Mouse (Mus musculus): ENCODE results near the gene Rora.

Gene Rora

GRCm38 (mm10) chr9:68688151-68688550, 34.6 kb downstream of the Rora start:
- no peak for DNase-seq (ENCODE audit: low spot score in 2 of 2)

DNA sequence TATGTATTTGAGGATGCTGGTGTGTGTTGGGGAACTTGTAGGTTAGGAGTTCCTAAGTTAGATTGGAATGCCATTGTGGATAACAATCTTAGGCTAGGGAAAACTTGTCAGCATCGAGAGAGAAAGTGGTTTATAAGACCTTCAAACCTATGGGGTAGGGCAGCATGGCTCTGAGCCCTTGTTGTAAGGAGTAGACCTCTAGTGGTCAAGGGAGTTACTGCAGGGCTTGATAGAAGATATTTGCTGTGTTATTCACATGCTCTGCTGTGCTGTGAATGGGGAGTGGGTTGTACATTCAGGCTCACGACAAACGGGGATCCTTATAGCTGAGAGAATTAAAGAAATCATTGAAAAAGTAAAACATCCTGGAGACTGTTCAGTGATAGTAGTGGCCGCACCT, 35.8 kb downstream of the Rora start:
- peak in 1 of 2 experiments; percentile 2 for DNase-seq (ENCODE audit: low spot score in 2 of 2)

- no peak for DNase-seq (ENCODE audit: low spot score in 2 of 2)
Measured at GRCm38 (mm10) chr9:68694889-68695495, 41.4 kb downstream of the Rora start.

DNA sequence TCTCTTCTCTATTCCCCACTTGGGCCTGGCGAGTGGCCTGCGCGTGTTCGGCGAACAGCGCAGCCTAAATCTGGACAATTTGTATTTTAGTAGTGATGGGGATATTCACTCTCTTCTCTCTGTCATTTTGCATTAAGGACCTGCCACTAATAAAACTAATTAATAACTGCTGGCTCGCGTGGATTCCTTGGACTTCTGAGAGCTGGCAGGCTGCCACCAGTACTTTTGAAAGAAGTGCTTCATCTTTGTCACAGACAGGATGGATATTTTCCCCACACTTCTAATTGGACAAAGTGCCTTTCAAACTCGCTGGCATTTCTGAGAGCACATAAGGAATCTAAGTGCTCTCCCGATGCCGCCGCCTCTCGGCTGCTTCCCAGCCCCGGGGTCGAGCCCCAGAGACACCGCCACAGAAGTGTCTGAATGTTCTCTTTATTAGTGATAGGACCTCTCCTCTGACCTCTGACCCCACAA, 41.9 kb downstream of the Rora start:
- no peak for DNase-seq (ENCODE audit: low spot score in 2 of 2)

DNA sequence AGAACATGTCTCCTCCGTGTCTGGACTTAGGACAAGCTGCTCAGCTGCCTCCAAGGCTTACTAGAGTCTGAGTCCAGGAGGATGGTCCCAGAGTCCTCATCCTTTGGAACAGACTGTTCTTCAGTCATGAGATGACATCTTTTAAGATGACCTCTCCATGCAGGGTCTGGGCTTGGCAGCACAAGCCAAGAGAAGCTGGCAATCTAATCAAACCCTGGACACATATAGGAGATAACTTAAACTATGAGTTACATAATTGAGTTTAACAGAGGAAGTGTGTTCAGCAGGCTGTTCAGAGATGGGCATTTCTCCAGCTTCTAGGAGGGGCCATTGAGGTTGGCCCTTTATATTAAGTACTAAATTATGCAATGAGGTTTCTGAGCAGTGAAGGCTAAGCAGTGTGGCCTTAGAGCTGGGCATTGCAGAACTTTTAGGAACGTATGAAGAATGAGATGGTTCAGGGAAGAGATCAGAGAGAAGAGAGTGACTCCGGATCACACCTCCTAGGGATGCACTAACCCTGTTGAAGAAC, 42.9 kb downstream of the Rora start:
- no peak for DNase-seq (ENCODE audit: low spot score in 2 of 2)

GRCm38 (mm10) chr9:68699341-68699740, 45.8 kb downstream of the Rora start:
- no peak for DNase-seq (ENCODE audit: low spot score in 2 of 2)

DNA sequence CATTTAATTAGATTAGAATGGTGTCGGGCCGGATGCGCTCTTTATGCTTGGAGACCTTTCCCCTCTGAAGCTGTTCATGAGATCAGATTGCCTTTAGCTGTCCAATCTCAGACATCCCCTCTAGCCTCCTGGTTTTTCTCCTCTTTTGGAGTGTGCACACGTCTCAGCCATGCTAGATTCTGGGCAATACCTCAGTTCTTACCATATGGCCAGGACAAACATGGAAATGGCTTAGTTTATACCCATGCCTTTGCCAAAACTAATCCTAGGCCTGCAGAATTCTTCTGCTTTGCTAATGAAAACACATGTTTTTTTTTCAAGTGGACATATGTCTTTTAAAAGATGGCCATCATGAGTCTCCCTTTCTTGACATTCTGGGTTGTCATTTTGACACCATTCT, 46.3 kb downstream of the Rora start:
- no peak for DNase-seq (ENCODE audit: low spot score in 2 of 2)

DNA sequence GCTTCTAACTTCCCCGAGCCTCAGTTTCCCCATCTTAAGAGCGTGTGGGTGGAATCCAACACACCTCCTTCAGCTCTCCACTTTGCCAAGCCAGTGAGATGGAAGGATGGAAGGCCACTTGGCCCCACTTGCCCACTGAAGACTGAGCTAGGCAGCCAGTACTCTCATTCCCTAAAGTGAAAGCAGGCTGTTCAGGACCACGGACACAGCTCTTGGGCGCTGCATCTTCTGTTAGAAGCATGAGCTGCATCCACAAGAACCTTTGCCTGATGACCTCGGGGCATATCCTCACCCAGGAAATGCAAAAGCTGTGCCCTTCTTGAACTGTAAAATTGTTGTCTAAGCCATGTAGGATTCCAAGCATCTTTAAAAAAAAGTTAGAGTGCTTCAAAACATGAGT, 54.0 kb downstream of the Rora start:
- DNase-seq (ENCODE audit: low spot score in 2 of 2): no peak

GRCm38 (mm10) chr9:68709232-68709631, 55.6 kb downstream of the Rora start:
- no peak for DNase-seq (ENCODE audit: low spot score in 2 of 2)

- no peak for DNase-seq (ENCODE audit: low spot score in 2 of 2)
Measured at GRCm38 (mm10) chr9:68710893-68711654, 57.5 kb downstream of the Rora start.

GRCm38 (mm10) chr9:68716961-68717360, 63.4 kb downstream of the Rora start:
- no peak for DNase-seq (ENCODE audit: low spot score in 2 of 2)

DNA sequence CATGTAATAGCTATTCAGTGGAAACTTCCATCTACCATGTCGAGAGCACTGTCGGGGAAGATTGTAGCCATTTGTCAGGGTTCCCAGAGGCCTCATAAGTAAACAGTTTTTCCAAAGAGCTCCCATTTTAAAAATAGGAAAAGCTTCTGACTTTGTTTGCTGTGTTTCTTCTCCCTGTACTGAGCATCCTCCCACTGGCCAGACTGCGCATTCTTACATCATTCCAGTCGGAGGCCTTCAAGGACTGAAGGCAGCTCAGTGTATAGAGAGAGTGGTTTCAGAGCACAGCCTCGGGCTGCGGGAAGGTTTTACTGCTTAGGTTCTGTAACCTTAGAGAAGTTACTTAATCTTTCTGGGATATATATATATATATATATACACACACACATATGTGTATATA, 64.8 kb downstream of the Rora start:
- no peak for DNase-seq (ENCODE audit: low spot score in 2 of 2)

GRCm38 (mm10) chr9:68719286-68719685, 65.7 kb downstream of the Rora start:
- DNase-seq (ENCODE audit: low spot score in 2 of 2): no peak

- DNase-seq (ENCODE audit: low spot score in 2 of 2): no peak
Measured at GRCm38 (mm10) chr9:68724636-68725285, 71.2 kb downstream of the Rora start.

DNA sequence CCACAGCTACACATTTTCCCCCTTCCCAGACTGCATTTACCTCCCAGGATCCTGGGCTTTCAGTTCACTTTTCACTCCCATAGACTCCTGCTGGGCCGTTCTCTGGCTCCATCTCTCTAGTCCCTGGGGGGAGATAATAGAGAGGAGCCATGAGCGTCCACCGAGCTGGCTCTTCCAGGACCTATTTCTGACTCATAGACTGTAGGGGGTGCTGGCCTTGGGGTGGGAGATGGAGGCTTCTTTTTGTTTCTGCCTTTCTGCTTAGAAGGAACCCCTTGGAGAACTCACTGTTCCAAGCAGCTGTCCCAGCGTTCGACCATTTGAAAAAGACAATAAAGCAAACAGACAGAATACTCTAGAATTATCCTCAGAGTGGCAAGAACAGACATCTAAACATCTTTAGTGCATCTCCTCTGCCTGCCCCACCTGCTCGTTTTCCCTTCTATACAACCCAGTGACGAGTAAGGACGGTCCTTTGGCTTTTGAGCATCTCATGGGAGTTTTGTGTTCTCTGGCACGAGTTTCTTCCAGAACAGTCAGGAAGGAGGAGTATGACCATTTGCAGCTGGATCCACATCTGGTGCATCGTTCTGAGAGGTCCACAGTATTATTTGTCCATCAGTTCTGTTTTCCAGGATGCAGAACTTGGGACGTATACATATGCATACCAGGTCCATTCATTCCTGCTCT, 73.7 kb downstream of the Rora start:
- no peak for DNase-seq (ENCODE audit: low spot score in 2 of 2)

GRCm38 (mm10) chr9:68731438-68731837, 77.9 kb downstream of the Rora start:
- no peak for DNase-seq (ENCODE audit: low spot score in 2 of 2)

GRCm38 (mm10) chr9:68732929-68733328, 79.3 kb downstream of the Rora start:
- no peak for DNase-seq (ENCODE audit: low spot score in 2 of 2)

- DNase-seq (ENCODE audit: low spot score in 2 of 2): no peak
Measured at GRCm38 (mm10) chr9:68735886-68736285, 82.3 kb downstream of the Rora start.

GRCm38 (mm10) chr9:68737197-68737736, 83.7 kb downstream of the Rora start:
- no peak for DNase-seq (ENCODE audit: low spot score in 2 of 2)

GRCm38 (mm10) chr9:68745931-68746646, 92.5 kb downstream of the Rora start:
- no peak for DNase-seq (ENCODE audit: low spot score in 2 of 2)

GRCm38 (mm10) chr9:68756976-68757375, 103.4 kb downstream of the Rora start:
- DNase-seq (ENCODE audit: low spot score in 2 of 2): no peak
